Mouse (Mus musculus): Measurements from ENCODE around the gene Hoxa11. TPM values are rescaled to one million over a fixed set of nuclear protein-coding genes. Genes with fewer than 3 reads are reported as not detected.

The Hoxa11 gene
- polyA plus RNA-seq, 1 experiment from 2014 or later = not detected

- 3% methylated on average over 39 of the region's 39 CpGs for WGBS (ENCODE audit: missing documents)
- Histone ChIP-seq H3K27ac (no peak overlapping the region), H3K4me3 (ENCODE audit: inconsistent target) (no peak overlapping the region), H3K79me2 (ENCODE audit: inconsistent target) (no peaks in the 10 kb centered on the region), H3K36me3 (ENCODE audit: inconsistent target) (no peaks in the 10 kb centered on the region)
These were observed 14.2 kb upstream of the Hoxa11 start for GRCm38 (mm10) chr6:52259811-52260261.

GRCm38 (mm10) chr6:52259081-52259790 is 13.6 kb upstream of the Hoxa11 start:
- Histone ChIP-seq H3K79me2 (ENCODE audit: inconsistent target) (no peaks in the 10 kb centered on the region), H3K27ac (no peak overlapping the region), H3K36me3 (ENCODE audit: inconsistent target) (no peaks in the 10 kb centered on the region), H3K4me3 (ENCODE audit: inconsistent target) (no peak overlapping the region)
- 6% methylated on average over 25 of the region's 25 CpGs for WGBS (ENCODE audit: missing documents)

DNA sequence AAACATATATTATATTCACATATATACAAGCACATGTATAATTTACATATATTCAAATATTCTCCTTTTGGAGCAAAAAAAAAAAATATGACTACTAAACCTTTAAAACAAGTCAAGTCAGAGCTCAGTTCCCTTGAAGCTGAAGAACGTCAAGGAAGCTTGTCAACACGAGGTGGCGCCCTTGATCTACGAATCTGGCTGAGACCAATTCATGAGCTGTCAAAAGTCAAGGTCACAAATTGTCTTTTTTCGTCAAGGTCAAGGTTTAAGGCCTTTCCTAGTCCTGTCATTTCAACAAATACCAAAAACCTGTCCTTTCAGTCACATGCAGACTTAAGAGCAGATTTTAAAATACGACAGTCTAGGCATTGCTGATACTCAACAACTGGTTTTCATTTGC is 11.3 kb upstream of the Hoxa11 start:
- Histone ChIP-seq H3K36me3 (ENCODE audit: inconsistent target) (no peaks in the 10 kb centered on the region), H3K79me2 (ENCODE audit: inconsistent target) (no peaks in the 10 kb centered on the region), H3K4me3 (ENCODE audit: inconsistent target) (no peak overlapping the region), H3K27ac (no peak overlapping the region)
- 0% methylated on average over 6 of the region's 6 CpGs for WGBS (ENCODE audit: missing documents)

GRCm38 (mm10) chr6:52253511-52254500 is 8.2 kb upstream of the Hoxa11 start:
- no peaks in the 10 kb centered on the region for H3K36me3 ChIP-seq (ENCODE audit: inconsistent target)
- H3K79me2 ChIP-seq (ENCODE audit: inconsistent target) = no peaks in the 10 kb centered on the region
- H3K27ac ChIP-seq = no peak overlapping the region
- WGBS (ENCODE audit: missing documents) = 4% methylated on average over 58 of the region's 59 CpGs
- no peak overlapping the region for H3K4me3 ChIP-seq (ENCODE audit: inconsistent target)

GRCm38 (mm10) chr6:52252775-52253376 is 7.3 kb upstream of the Hoxa11 start:
- WGBS (ENCODE audit: missing documents) = 5% methylated on average over 35 of the region's 35 CpGs
- H3K79me2 ChIP-seq (ENCODE audit: inconsistent target) = no peaks in the 10 kb centered on the region
- H3K36me3 ChIP-seq (ENCODE audit: inconsistent target) = no peaks in the 10 kb centered on the region
- H3K27ac ChIP-seq = no peak overlapping the region
- H3K4me3 ChIP-seq (ENCODE audit: inconsistent target) = no peak overlapping the region

DNA sequence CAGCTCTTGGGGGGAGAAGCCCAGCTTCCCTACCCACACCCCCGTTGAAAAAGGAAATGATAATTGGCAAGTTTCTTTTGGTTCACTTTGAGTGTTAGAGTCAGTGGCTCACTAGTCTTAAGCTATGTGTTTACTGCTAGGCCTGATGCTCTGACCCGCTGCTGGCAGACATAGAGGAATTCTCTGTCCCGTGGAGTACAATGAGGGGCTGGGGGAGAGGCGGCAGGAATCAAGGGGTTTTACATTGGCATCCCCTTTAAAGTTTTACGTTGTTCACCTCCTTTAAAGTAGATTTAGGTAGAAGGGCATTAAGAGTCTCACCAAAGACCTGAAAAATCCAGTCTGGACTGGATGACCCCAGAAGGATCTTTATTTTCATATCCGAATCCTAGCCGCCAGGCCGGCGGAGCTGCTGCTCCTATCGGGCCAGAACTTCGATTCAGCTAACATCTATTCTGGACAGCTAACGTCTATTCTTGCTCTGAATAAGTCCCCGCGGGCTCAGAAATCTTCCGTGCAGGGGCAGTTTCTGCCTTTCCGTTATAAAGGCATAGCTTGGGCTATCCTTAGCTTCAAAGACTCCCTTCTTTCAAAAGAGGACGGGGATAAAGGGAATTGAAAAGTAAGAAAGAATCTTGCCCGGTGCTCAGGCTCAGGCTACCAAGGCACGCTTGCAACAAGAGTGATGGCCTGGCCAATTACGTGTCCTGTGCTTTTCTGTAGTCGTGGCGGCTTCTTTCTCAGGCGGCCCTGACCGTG is 6.6 kb upstream of the Hoxa11 start:
- no peak overlapping the region for H3K27ac ChIP-seq
- no peaks in the 10 kb centered on the region for H3K79me2 ChIP-seq (ENCODE audit: inconsistent target)
- no peaks in the 10 kb centered on the region for H3K36me3 ChIP-seq (ENCODE audit: inconsistent target)
- 16% methylated on average over 24 of the region's 24 CpGs for WGBS (ENCODE audit: missing documents)
- no peak overlapping the region for H3K4me3 ChIP-seq (ENCODE audit: inconsistent target)

- no peak overlapping the region for H3K4me3 ChIP-seq (ENCODE audit: inconsistent target)
- no peaks in the 10 kb centered on the region for H3K79me2 ChIP-seq (ENCODE audit: inconsistent target)
- H3K36me3 ChIP-seq (ENCODE audit: inconsistent target) = no peaks in the 10 kb centered on the region
- H3K27ac ChIP-seq = no peak overlapping the region
- WGBS (ENCODE audit: missing documents) = 5% methylated on average over 7 of the region's 7 CpGs
These were observed 5.7 kb upstream of the Hoxa11 start for GRCm38 (mm10) chr6:52251177-52251879.

- no peak overlapping the region for H3K4me3 ChIP-seq (ENCODE audit: inconsistent target)
- 37% methylated on average over 4 of the region's 4 CpGs for WGBS (ENCODE audit: missing documents)
These were observed 4.2 kb upstream of the Hoxa11 start for GRCm38 (mm10) chr6:52249826-52250225.

DNA sequence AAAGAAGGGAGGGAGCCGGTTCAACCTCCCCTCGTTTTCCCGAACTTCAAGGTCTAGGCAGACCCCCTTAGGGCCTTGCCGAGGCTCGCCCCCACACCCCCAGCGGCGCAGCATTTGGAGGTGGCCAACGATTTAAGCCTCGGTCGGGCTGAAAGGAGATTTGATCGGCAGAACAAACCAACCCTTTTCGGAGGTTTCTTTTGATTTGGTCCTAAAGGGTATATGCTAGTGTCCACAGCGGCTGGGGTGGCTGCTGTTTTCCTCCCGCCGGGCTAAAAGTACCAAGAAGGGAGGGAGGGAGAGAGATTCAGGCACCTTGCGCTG is 3.8 kb upstream of the Hoxa11 start:
- Histone ChIP-seq H3K4me3 (ENCODE audit: inconsistent target) (no peak overlapping the region), H3K36me3 (ENCODE audit: inconsistent target) (no peaks in the 10 kb centered on the region), H3K27ac (no peak overlapping the region), H3K79me2 (ENCODE audit: inconsistent target) (no peaks in the 10 kb centered on the region)
- WGBS (ENCODE audit: missing documents) = 5% methylated on average over 16 of the region's 16 CpGs

More at GRCm38 (mm10) chr6:52249826-52250225, 4.2 kb upstream of the Hoxa11 start:
- Histone ChIP-seq H3K79me2 (ENCODE audit: inconsistent target) (no peaks in the 10 kb centered on the region), H3K36me3 (ENCODE audit: inconsistent target) (no peaks in the 10 kb centered on the region), H3K27ac (no peak overlapping the region)

GRCm38 (mm10) chr6:52248638-52249414 is 3.2 kb upstream of the Hoxa11 start:
- H3K4me3 ChIP-seq (ENCODE audit: inconsistent target) = no peak overlapping the region
- no peaks in the 10 kb centered on the region for H3K79me2 ChIP-seq (ENCODE audit: inconsistent target)
- no peak overlapping the region for H3K27ac ChIP-seq
- 9% methylated on average over 27 of the region's 27 CpGs for WGBS (ENCODE audit: missing documents)
- H3K36me3 ChIP-seq (ENCODE audit: inconsistent target) = no peaks in the 10 kb centered on the region

- H3K79me2 ChIP-seq (ENCODE audit: inconsistent target) = no peaks in the 10 kb centered on the region
- H3K36me3 ChIP-seq (ENCODE audit: inconsistent target) = no peaks in the 10 kb centered on the region
- WGBS (ENCODE audit: missing documents) = 8% methylated on average over 22 of the region's 23 CpGs
- no peak overlapping the region for H3K27ac ChIP-seq
- H3K4me3 ChIP-seq (ENCODE audit: inconsistent target) = no peak overlapping the region
These were observed 2.4 kb upstream of the Hoxa11 start for GRCm38 (mm10) chr6:52247766-52248637.

- Histone ChIP-seq H3K4me3 (ENCODE audit: inconsistent target) (no peak overlapping the region), H3K27ac (no peak overlapping the region), H3K79me2 (ENCODE audit: inconsistent target) (no peaks in the 10 kb centered on the region), H3K36me3 (ENCODE audit: inconsistent target) (no peaks in the 10 kb centered on the region)
- 10% methylated on average over 3 of the region's 3 CpGs for WGBS (ENCODE audit: missing documents)
These were observed 1.3 kb upstream of the Hoxa11 start for GRCm38 (mm10) chr6:52246916-52247315.

All from macrophage (primary cell).